Mouse (Mus musculus): ENCODE data around the gene Akt3. TPM values are rescaled to one million over a fixed set of nuclear protein-coding genes. Genes with fewer than 3 reads are reported as not detected.

The Akt3 gene
- polyA plus RNA-seq, 1 experiment from 2014 or later = 14.4 TPM

DNA sequence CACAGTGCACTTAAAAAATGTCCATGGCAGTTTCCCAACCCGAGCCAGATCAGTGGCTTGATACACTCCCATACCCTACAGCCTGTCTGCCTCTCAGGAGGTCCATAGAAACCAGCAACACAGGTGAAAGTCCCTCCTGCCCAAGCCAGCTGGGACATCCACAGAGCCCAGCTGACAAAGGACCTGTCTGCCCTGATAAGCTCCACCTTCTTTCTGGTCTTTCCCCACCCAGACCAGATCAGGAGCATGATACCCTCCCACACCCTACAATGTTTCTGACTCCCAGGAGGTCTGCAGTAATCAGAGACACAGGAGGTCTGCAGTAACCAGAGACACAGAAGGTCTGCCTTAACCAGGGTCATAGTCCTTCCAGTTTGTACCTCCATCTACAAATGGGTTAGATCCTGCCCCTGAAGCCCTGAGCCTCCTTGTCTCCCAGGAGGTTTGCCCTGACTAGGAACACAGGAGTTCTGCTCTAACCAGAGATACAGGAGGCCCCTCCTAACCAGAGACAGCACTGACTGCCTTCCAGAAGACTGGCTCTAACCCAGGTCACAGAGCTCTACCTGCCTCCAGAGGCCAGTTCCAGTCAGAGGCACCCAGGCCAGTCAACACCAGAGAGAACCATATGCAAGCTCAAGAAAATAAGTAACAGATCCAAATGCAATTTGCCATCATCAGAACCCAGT, 175.9 kb downstream of the Akt3 start:
- Histone ChIP-seq H3K9me3 (replicated peaks) (peaks cover 9% of the 10 kb centered on the region; the same call in 1 of the 2 replicates), H3K4me1 (0 out of 2 replicates have a peak, but pooled peaks cover 3% of the 10 kb centered on the region), H3K36me3 (peaks cover 32% of the 10 kb centered on the region), H3K4me3 (no peak overlapping the region), H3K27me3 (ENCODE audit: low read depth, poor library complexity, severe bottlenecking) (no peaks in the 10 kb centered on the region), H3K27ac (replicated peaks) (0 out of 2 replicates have a peak overlapping the region, but pooled peaks have one; percentile 46)
- WGBS = 86% methylated on average over 1 of the region's 1 CpGs
- no peak for DNase-seq (ENCODE audit: low spot score)

GRCm38 (mm10) chr1:177069161-177069560, 188.8 kb downstream of the Akt3 start:
- DNase-seq (ENCODE audit: low spot score) = no peak
- no peak overlapping the region for H3K27ac ChIP-seq (replicated peaks)
- H3K9me3 ChIP-seq (replicated peaks) = no peaks in the 10 kb centered on the region
- H3K36me3 ChIP-seq = peaks cover 18% of the 10 kb centered on the region
- 94% methylated on average over 2 of the region's 2 CpGs for WGBS
- no peaks in the 10 kb centered on the region for H3K4me1 ChIP-seq
- H3K4me3 ChIP-seq = no peak overlapping the region
- no peaks in the 10 kb centered on the region for H3K27me3 ChIP-seq (ENCODE audit: low read depth, poor library complexity, severe bottlenecking)

GRCm38 (mm10) chr1:177067123-177067646, 190.8 kb downstream of the Akt3 start:
- no peak overlapping the region for H3K4me3 ChIP-seq
- no peak for DNase-seq (ENCODE audit: low spot score)
- H3K9me3 ChIP-seq (replicated peaks) = no peaks in the 10 kb centered on the region
- no peak overlapping the region for H3K27ac ChIP-seq (replicated peaks)
- peaks cover 30% of the 10 kb centered on the region for H3K36me3 ChIP-seq
- no peaks in the 10 kb centered on the region for H3K27me3 ChIP-seq (ENCODE audit: low read depth, poor library complexity, severe bottlenecking)
- H3K4me1 ChIP-seq = no peaks in the 10 kb centered on the region
- 88% methylated on average over 8 of the region's 8 CpGs for WGBS

DNA sequence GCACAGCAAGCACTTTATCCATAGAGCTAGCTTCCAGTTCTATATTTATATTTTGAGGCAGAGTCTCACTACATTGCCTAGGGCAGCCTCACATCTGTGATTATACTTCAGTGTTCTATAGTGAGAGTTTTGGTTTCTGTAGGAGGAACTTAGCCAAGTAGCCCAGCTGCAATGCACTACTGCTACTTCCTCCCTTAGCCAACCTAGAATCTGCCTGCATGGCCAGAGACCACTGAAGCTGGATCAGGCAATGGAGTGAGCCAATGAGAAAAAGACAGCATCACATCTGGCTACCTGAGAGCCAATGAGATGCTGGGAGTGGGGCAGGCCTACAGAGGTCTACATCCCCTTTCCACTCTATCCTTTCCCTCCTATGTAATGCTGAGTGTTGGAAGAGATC, 192.3 kb downstream of the Akt3 start:
- no peak overlapping the region for H3K27ac ChIP-seq (replicated peaks)
- H3K9me3 ChIP-seq (replicated peaks) = no peaks in the 10 kb centered on the region
- H3K4me1 ChIP-seq = no peaks in the 10 kb centered on the region
- H3K4me3 ChIP-seq = no peak overlapping the region
- no peak for DNase-seq (ENCODE audit: low spot score)
- H3K36me3 ChIP-seq = peaks cover 30% of the 10 kb centered on the region
- H3K27me3 ChIP-seq (ENCODE audit: low read depth, poor library complexity, severe bottlenecking) = no peaks in the 10 kb centered on the region

DNA sequence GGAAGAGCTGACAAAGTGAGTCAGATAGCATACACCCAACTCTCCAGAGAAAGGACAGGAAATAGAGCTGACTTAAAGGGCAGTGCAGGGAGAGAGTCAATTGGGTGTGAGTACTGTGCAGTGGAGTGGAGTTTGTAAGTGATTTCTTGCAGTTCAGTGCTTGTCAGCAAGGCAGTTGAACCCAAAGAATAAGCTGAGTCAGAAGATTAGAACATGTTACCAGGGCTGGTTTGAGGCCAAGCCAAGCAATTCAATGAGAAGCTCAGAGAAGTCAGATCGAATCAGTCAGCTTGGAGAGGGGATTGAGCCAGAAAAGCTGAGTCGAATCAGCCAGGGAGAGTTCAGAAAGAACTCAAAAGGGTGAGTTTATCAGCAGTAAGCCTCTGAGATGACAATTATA, 196.2 kb downstream of the Akt3 start:
- Histone ChIP-seq H3K4me3 (no peak overlapping the region), H3K27me3 (ENCODE audit: low read depth, poor library complexity, severe bottlenecking) (no peaks in the 10 kb centered on the region), H3K36me3 (peaks cover 30% of the 10 kb centered on the region), H3K27ac (replicated peaks) (no peak overlapping the region), H3K9me3 (replicated peaks) (no peaks in the 10 kb centered on the region), H3K4me1 (no peaks in the 10 kb centered on the region)
- WGBS = 86% methylated on average over 2 of the region's 2 CpGs
- no peak for DNase-seq (ENCODE audit: low spot score)

DNA sequence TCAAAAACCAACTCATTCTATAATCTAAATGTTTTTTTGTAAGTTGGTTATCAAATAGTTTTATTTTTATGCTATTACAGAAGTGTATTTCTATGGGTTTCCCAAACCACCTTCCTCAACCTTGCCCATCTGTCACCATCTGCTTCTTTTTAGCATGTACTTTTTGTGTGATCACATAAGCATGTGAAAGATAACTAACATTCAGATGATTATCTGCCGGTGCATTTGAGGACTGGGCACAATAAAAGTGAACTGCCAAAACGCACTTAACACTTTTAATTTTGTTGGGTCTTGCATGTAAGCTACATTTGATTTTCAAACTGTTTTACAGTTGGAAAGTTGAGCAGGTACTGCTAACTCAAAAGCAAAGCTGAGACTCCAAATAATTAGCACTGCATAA, 203.1 kb downstream of the Akt3 start:
- DNase-seq (ENCODE audit: low spot score) = no peak
- WGBS = 92% methylated on average over 2 of the region's 2 CpGs
- H3K9me3 ChIP-seq (replicated peaks) = no peaks in the 10 kb centered on the region

DNA sequence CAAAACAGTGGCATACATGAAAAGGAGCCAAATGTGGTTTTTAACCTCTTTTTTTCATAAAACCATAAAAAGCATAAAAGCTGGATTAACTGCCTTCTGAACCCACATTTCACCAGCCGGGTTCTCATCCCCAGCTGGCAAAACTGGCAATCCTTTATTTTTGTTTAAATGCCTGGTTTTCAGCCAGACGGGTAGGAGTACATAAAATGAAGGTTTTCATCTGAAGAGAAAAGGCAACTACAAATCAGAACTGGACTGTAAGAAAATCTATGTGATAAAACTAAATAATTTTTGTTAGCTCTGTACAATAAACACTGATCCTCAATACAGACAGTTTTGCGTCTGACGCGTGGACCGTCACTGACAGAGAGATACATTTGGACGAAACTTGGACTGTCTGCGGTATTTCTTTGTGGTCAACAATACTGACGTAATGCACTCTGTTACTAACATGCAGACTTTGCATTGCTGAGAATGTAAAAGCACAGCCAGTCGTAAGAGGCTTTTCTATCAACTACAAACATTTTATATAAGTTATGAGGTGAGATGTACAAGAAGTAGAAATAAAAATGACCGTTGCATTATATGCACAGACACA, 206.5 kb downstream of the Akt3 start:
- H3K9me3 ChIP-seq (replicated peaks) = no peaks in the 10 kb centered on the region
- H3K4me1 ChIP-seq = peaks cover 6% of the 10 kb centered on the region; the same call in 1 of the 2 replicates
- 92% methylated on average over 11 of the region's 11 CpGs for WGBS
- no peaks in the 10 kb centered on the region for H3K27me3 ChIP-seq (ENCODE audit: low read depth, poor library complexity, severe bottlenecking)
- no peak for DNase-seq (ENCODE audit: low spot score)
- H3K4me3 ChIP-seq = no peak overlapping the region
- peaks cover 11% of the 10 kb centered on the region; the same call in 1 of the 2 replicates for H3K36me3 ChIP-seq
- H3K27ac ChIP-seq (replicated peaks) = no peak overlapping the region

More for the DNA sequence above, 203.1 kb downstream of the Akt3 start:
- H3K36me3 ChIP-seq = 0 out of 2 replicates have a peak, but pooled peaks cover 2% of the 10 kb centered on the region
- H3K27ac ChIP-seq (replicated peaks) = no peak overlapping the region
- H3K27me3 ChIP-seq (ENCODE audit: low read depth, poor library complexity, severe bottlenecking) = no peaks in the 10 kb centered on the region
- no peak overlapping the region for H3K4me3 ChIP-seq
- peaks cover 6% of the 10 kb centered on the region; the same call in 1 of the 2 replicates for H3K4me1 ChIP-seq

- 92% methylated on average over 2 of the region's 2 CpGs for WGBS
- Histone ChIP-seq H3K4me3 (no peak overlapping the region), H3K9me3 (replicated peaks) (no peaks in the 10 kb centered on the region), H3K27ac (replicated peaks) (no peak overlapping the region), H3K27me3 (ENCODE audit: low read depth, poor library complexity, severe bottlenecking) (no peaks in the 10 kb centered on the region), H3K36me3 (peaks cover 13% of the 10 kb centered on the region; the same call in 1 of the 2 replicates), H3K4me1 (no peaks in the 10 kb centered on the region)
- DNase-seq (ENCODE audit: low spot score) = no peak
These were observed 209.2 kb downstream of the Akt3 start for GRCm38 (mm10) chr1:177048773-177049172.

DNA sequence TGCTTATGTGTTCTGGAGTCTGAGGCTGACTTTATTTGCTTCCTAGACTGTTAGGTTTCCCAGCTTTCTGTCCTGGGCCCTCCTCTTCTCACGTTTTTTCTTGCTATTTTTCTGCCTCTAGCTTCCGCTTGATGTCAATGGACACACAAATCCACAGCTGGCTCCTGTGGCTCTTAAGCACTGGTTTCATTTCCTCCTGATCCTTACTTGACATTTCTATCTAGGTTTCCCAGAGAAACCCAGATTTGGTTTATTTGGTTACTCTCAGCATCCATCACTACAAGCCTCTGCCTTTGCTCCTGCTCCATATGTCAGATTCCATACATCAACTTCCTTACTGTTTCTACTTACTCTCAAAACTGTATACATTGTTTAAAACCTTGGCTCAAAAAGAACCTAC, 211.0 kb downstream of the Akt3 start:
- no peak overlapping the region for H3K27ac ChIP-seq (replicated peaks)
- whole genome bisulfite sequencing = 85% methylated on average over 2 of the region's 2 CpGs
- peaks cover 13% of the 10 kb centered on the region; the same call in 1 of the 2 replicates for H3K36me3 ChIP-seq
- H3K9me3 ChIP-seq (replicated peaks) = no peaks in the 10 kb centered on the region
- no peak overlapping the region for H3K4me3 ChIP-seq
- H3K27me3 ChIP-seq (ENCODE audit: low read depth, poor library complexity, severe bottlenecking) = no peaks in the 10 kb centered on the region
- no peak for DNase-seq (ENCODE audit: low spot score)
- no peaks in the 10 kb centered on the region for H3K4me1 ChIP-seq

DNA sequence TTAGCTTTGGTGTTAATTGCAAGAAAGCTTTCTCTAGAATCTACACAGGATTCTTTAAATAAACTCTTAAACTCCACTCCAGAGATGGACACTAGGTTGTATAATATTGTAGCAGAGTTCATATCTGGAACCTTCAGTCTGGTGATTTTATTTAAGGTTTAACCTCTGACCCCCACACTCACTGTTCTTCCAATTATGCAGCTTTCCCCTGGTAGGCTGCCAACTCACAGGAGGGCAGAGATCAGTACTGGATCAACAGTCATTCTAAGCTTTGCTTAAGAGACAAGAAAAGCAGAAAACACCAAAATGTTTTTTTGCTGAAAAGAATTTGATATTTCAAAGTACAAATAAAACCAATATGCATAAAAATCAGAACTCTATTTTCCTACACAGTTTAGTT, 212.1 kb downstream of the Akt3 start:
- no peak for DNase-seq (ENCODE audit: low spot score)
- no peak overlapping the region for H3K4me3 ChIP-seq
- H3K27me3 ChIP-seq (ENCODE audit: low read depth, poor library complexity, severe bottlenecking) = no peaks in the 10 kb centered on the region
- peaks cover 13% of the 10 kb centered on the region; the same call in 1 of the 2 replicates for H3K36me3 ChIP-seq
- H3K9me3 ChIP-seq (replicated peaks) = no peaks in the 10 kb centered on the region
- H3K27ac ChIP-seq (replicated peaks) = no peak overlapping the region
- H3K4me1 ChIP-seq = no peaks in the 10 kb centered on the region

- whole genome bisulfite sequencing = 69% methylated on average over 4 of the region's 4 CpGs
- Histone ChIP-seq H3K27me3 (ENCODE audit: low read depth, poor library complexity, severe bottlenecking) (no peaks in the 10 kb centered on the region), H3K27ac (replicated peaks) (0 out of 2 replicates have a peak overlapping the region, but pooled peaks have one; percentile 20), H3K9me3 (replicated peaks) (no peaks in the 10 kb centered on the region), H3K4me1 (peaks cover 15% of the 10 kb centered on the region), H3K4me3 (no peak overlapping the region), H3K36me3 (peaks cover 3% of the 10 kb centered on the region; the same call in 1 of the 2 replicates)
- no peak for DNase-seq (ENCODE audit: low spot score)
These were observed 217.9 kb downstream of the Akt3 start for GRCm38 (mm10) chr1:177040058-177040457.

- H3K9me3 ChIP-seq (replicated peaks) = no peaks in the 10 kb centered on the region
- no peak overlapping the region for H3K27ac ChIP-seq (replicated peaks)
- no peak overlapping the region for H3K4me3 ChIP-seq
- peaks cover 8% of the 10 kb centered on the region for H3K36me3 ChIP-seq
- no peak for DNase-seq (ENCODE audit: low spot score)
- no peaks in the 10 kb centered on the region for H3K27me3 ChIP-seq (ENCODE audit: low read depth, poor library complexity, severe bottlenecking)
- H3K4me1 ChIP-seq = peaks cover 15% of the 10 kb centered on the region
- WGBS = 92% methylated on average over 6 of the region's 6 CpGs
These were observed 218.8 kb downstream of the Akt3 start for GRCm38 (mm10) chr1:177039093-177039674.

DNA sequence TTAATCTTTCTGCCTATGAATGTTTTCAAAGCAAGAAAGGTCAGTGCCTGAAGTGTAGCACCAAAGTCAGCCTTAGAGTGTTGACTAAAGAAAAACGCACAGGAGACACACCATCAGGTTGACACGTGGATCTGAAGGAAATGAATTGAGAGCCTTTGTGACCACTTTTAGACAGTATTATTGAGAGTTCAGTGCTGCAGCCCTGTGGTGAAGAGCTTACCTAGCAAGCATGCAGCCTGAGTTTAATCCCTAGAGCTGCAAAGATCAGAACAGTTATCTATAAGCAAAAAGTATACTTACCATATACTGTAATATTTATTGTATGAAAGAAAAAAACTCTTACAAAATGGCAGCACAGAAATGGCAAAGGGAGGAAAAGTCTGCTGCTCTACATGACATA, 219.6 kb downstream of the Akt3 start:
- no peak overlapping the region for H3K4me3 ChIP-seq
- no peak for DNase-seq (ENCODE audit: low spot score)
- 66% methylated on average over 2 of the region's 2 CpGs for WGBS
- peaks cover 9% of the 10 kb centered on the region for H3K36me3 ChIP-seq
- no peaks in the 10 kb centered on the region for H3K9me3 ChIP-seq (replicated peaks)
- peak overlapping the region; percentile 7; the same call in 1 of the 2 replicates for H3K27ac ChIP-seq (replicated peaks)
- peaks cover 19% of the 10 kb centered on the region for H3K4me1 ChIP-seq
- H3K27me3 ChIP-seq (ENCODE audit: low read depth, poor library complexity, severe bottlenecking) = no peaks in the 10 kb centered on the region
